Mouse (Mus musculus) heart, adult 11 months (tissue): ENCODE results near the gene Gm7168.
A peak's percentile ranks its signal among the peaks of the same experiment; 100 is the strongest.
"Not testable (repeated sequence)": the region's sequence is repeated elsewhere in the genome, so short reads cannot be mapped to it uniquely, and the experiment has no call there.

Experiments used
- DNase-seq: peaks from one replicate; pipeline ENCODE4 v3.0.0; 2022

Gm7168 gene

GRCm38 (mm10) chr17:13948073-13948472, at the start of gene Gm7168:
Gm7168 (plus strand) TSS chr17:13948373.
- not testable (repeated sequence) for DNase-seq

GRCm38 (mm10) chr17:13898838-13899237, 49.3 kb upstream of the Gm7168 start:
- DNase-seq, result peak; percentile 88

- no peak for DNase-seq
Observed at GRCm38 (mm10) chr17:13899241-13899640, 48.9 kb upstream of the Gm7168 start.

- peak; percentile 31 for DNase-seq
Observed at GRCm38 (mm10) chr17:13903793-13904192, 44.4 kb upstream of the Gm7168 start.

GRCm38 (mm10) chr17:13907082-13907481, 41.1 kb upstream of the Gm7168 start:
- DNase-seq, result no peak

GRCm38 (mm10) chr17:13907681-13908080, 40.5 kb upstream of the Gm7168 start:
- peak; percentile 75 for DNase-seq

GRCm38 (mm10) chr17:13913951-13914350, 34.2 kb upstream of the Gm7168 start:
- DNase-seq, result peak; percentile 89

- DNase-seq, result peak; percentile 99
Observed at GRCm38 (mm10) chr17:13914531-13914930, 33.6 kb upstream of the Gm7168 start.

- peak; percentile 89 for DNase-seq
Observed at GRCm38 (mm10) chr17:13920771-13921170, 27.4 kb upstream of the Gm7168 start.

- DNase-seq, result no peak
Observed at GRCm38 (mm10) chr17:13923418-13923817, 24.8 kb upstream of the Gm7168 start.

- DNase-seq, result peak; percentile 70
Observed at GRCm38 (mm10) chr17:13924588-13924987, 23.6 kb upstream of the Gm7168 start.

GRCm38 (mm10) chr17:13925931-13926330, 22.2 kb upstream of the Gm7168 start:
- peak; percentile 64 for DNase-seq

- DNase-seq, result peak; percentile 80
Observed at GRCm38 (mm10) chr17:13930421-13930820, 17.8 kb upstream of the Gm7168 start.

GRCm38 (mm10) chr17:13935364-13935763, 12.8 kb upstream of the Gm7168 start:
- peak; percentile 71 for DNase-seq

- DNase-seq, result peak; percentile 88
Observed at GRCm38 (mm10) chr17:13937787-13938186, 10.4 kb upstream of the Gm7168 start.

GRCm38 (mm10) chr17:13938652-13939051, 9.5 kb upstream of the Gm7168 start:
- peak; percentile 96 for DNase-seq

GRCm38 (mm10) chr17:13939231-13939630, 8.9 kb upstream of the Gm7168 start:
- peak; percentile 93 for DNase-seq

- DNase-seq, result peak; percentile 93
Observed at GRCm38 (mm10) chr17:13940487-13940886, 7.7 kb upstream of the Gm7168 start.

GRCm38 (mm10) chr17:13951570-13951969, 3.4 kb downstream of the Gm7168 start:
- peak; percentile 63 for DNase-seq

- DNase-seq, result not testable (repeated sequence)
Observed at GRCm38 (mm10) chr17:13958129-13958528, 10.0 kb downstream of the Gm7168 start.

GRCm38 (mm10) chr17:13962245-13962644, 14.1 kb downstream of the Gm7168 start:
- DNase-seq, result not testable (repeated sequence)

GRCm38 (mm10) chr17:13965048-13965447, 16.9 kb downstream of the Gm7168 start:
- DNase-seq, result not testable (repeated sequence)

GRCm38 (mm10) chr17:13969917-13970316, 21.7 kb downstream of the Gm7168 start:
- not testable (repeated sequence) for DNase-seq

GRCm38 (mm10) chr17:13970796-13971195, 22.6 kb downstream of the Gm7168 start:
- DNase-seq, result not testable (repeated sequence)

- DNase-seq, result no peak
Observed at GRCm38 (mm10) chr17:13987690-13988089, 39.5 kb downstream of the Gm7168 start.
